Mouse (Mus musculus) myocyte (in vitro differentiated cells): ENCODE data around the gene Trim27. TPM values are rescaled to one million over a fixed set of nuclear protein-coding genes. Genes with fewer than 3 reads are reported as not detected.

ENCODE experiments used
- H3K27me3 ChIP-seq: one replicate; pipeline ENCODE4 v1.6.1; 2011; ENCODE audit not compliant: control insufficient read depth, insufficient read depth, insufficient read length
- H3K36me3 ChIP-seq: one replicate; pipeline ENCODE4 v1.6.1; 2011; ENCODE audit not compliant: control insufficient read depth, insufficient read depth
- H3K4me2 ChIP-seq: one replicate; pipeline ENCODE4 v1.6.1; 2011; ENCODE audit warnings: low read depth, control low read depth
- H3K4me3 ChIP-seq: one replicate; pipeline ENCODE4 v1.5.1; 2011; ENCODE audit warnings: mild to moderate bottlenecking, control low read depth, moderate library complexity
- H3K79me2 ChIP-seq: one replicate; pipeline ENCODE4 v1.6.1; 2011; ENCODE audit not compliant: control insufficient read depth, insufficient read depth
- H3ac ChIP-seq: one replicate; pipeline ENCODE4 v1.6.1; 2011; ENCODE audit not compliant: control insufficient read depth, insufficient read length
- CEBPB ChIP-seq: IDR thresholded peaks from 2 replicates; pipeline ENCODE4 v1.6.1; 2011; ENCODE audit warnings: mild to moderate bottlenecking, moderate library complexity; ENCODE audit not compliant: poor library complexity, insufficient read depth, severe bottlenecking
- E2F4 ChIP-seq: IDR thresholded peaks from one replicate; pipeline ENCODE4 v1.6.1; 2011; ENCODE audit warnings: mild to moderate bottlenecking, control low read depth, moderate library complexity; ENCODE audit not compliant: insufficient read depth
- MAX ChIP-seq: IDR thresholded peaks from one replicate; pipeline ENCODE4 v1.6.1; 2011; ENCODE audit warnings: low read depth, mild to moderate bottlenecking, control low read depth
- MYOD1 ChIP-seq, 3 experiments: IDR thresholded peaks; one replicate each; pipeline ENCODE4 v1.6.1; 2011; ENCODE audit warnings: control low read depth in 2 of 3, low read depth in 2 of 3, mild to moderate bottlenecking in 2 of 3, moderate library complexity in 1 of 3; ENCODE audit not compliant: insufficient read length in 2 of 3, control insufficient read depth in 1 of 3
- MYOG ChIP-seq, 3 experiments: IDR thresholded peaks; one replicate each; pipeline ENCODE4 v1.6.1; 2011; ENCODE audit warnings: control low read depth in 2 of 3, low read depth in 2 of 3, mild to moderate bottlenecking in 2 of 3; ENCODE audit not compliant: insufficient read length in 2 of 3, control insufficient read depth in 1 of 3, insufficient read depth in 1 of 3
- POLR2A ChIP-seq: IDR thresholded peaks from one replicate; pipeline ENCODE4 v1.6.1; 2011; ENCODE audit warnings: low read depth, mild to moderate bottlenecking, control low read depth, moderate library complexity; ENCODE audit not compliant: insufficient read length
- POLR2AphosphoS2 ChIP-seq: IDR thresholded peaks from one replicate; pipeline ENCODE4 v1.6.1; 2011; ENCODE audit warnings: low read depth, control low read depth; ENCODE audit not compliant: insufficient read length
- REST ChIP-seq: IDR thresholded peaks from one replicate; pipeline ENCODE4 v1.6.1; 2011; ENCODE audit warnings: mild to moderate bottlenecking, control low read depth, moderate library complexity; ENCODE audit not compliant: insufficient read depth, insufficient read length
- SRF ChIP-seq: IDR thresholded peaks from one replicate; pipeline ENCODE4 v1.6.1; 2011; ENCODE audit warnings: low read depth; ENCODE audit not compliant: control insufficient read depth, insufficient read length
- TCF12 ChIP-seq: IDR thresholded peaks from one replicate; pipeline ENCODE4 v1.6.1; 2011; ENCODE audit warnings: mild to moderate bottlenecking, control low read depth; ENCODE audit not compliant: poor library complexity, insufficient read depth, severe bottlenecking
- TCF3 ChIP-seq: IDR thresholded peaks from one replicate; pipeline ENCODE4 v1.6.1; 2011; ENCODE audit warnings: low read depth, control low read depth; ENCODE audit not compliant: insufficient read length
- USF1 ChIP-seq: IDR thresholded peaks from one replicate; pipeline ENCODE4 v1.6.1; 2011; ENCODE audit warnings: low read depth, mild to moderate bottlenecking, control low read depth, moderate library complexity
- polyA plus RNA-seq: library from polyadenylated mRNA; unstranded; fragments of >200 nt; fragmentation: generic; extraction: Trizol; gene quantifications from one replicate; pipeline ENCODE4 v1.2.1, GENCODE M21; 2012; ENCODE audit warnings: missing spikeins

Trim27 gene
- polyA plus RNA-seq, 1 experiment: 62.4 TPM

DNA sequence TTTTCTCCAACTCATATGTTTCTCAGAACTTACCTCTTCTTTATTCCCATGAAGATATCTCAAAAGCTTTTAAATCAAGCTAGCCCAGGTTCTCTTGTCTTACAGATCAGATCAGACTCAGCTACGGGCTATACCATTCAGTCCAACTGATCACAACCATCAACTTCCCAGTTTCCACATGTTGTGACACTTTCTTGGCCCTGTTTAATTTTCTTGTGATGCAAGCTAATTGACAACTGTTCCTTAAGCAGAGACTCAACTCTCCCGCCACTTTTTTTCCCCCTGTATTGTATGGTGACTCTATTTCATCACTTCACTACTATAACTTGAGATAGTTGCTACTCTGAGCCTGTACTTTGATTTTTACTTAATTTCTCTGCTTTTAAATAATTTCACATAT, 17.7 kb upstream of the Trim27 start:
- no peaks in the 10 kb centered on the region for H3K36me3 ChIP-seq
- TF ChIP-seq POLR2A (no peak), MYOD1 (IDR thresholded peaks at IDR 0.05; ENCODE audit: control insufficient read depth in 1 of 3, insufficient read length in 2 of 3, low read depth in 2 of 3) (no peak), TCF12 (no peak), USF1 (no peak), REST (no peak), TCF3 (no peak), SRF (no peak), MYOG (IDR thresholded peaks at IDR 0.05; ENCODE audit: control insufficient read depth in 1 of 3, insufficient read depth in 1 of 3, insufficient read length in 2 of 3, low read depth in 2 of 3) (no peak), MAX (no peak), CEBPB (no peak), E2F4 (no peak), POLR2AphosphoS2 (no peak)
- peak overlapping the region; percentile 69 for H3K4me2 ChIP-seq
- H3K79me2 ChIP-seq: no peaks in the 10 kb centered on the region
- H3K4me3 ChIP-seq: peak overlapping the region; percentile 40
- no peak overlapping the region for H3ac ChIP-seq
- H3K27me3 ChIP-seq: peaks cover 5% of the 10 kb centered on the region

DNA sequence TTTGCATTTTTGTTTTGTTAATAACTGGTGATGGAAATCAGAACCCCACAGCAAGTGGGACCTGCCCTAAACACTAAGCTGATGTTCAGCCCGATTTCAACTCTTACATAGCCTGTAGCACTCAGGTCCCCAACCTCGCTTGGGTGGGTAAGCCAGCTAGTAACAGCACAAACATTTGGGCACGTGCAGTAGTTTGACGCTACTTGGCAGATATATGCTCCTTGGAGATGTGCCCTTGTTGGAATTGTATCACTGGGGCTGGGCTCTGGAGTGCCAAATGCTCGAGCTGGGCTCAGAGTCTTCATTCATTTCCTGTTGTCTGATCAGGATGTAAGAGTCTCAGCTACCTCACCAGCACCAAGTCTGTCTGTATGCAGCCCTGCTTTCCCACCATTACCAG, 16.7 kb upstream of the Trim27 start:
- no peaks in the 10 kb centered on the region for H3K36me3 ChIP-seq
- H3K27me3 ChIP-seq: peaks cover 2% of the 10 kb centered on the region
- H3ac ChIP-seq: no peak overlapping the region
- TF ChIP-seq MYOG (IDR thresholded peaks at IDR 0.05; ENCODE audit: control insufficient read depth in 1 of 3, insufficient read depth in 1 of 3, insufficient read length in 2 of 3, low read depth in 2 of 3) (no peak), REST (no peak), USF1 (no peak), E2F4 (no peak), POLR2A (no peak), SRF (no peak), TCF12 (no peak), MAX (no peak)
- H3K4me3 ChIP-seq: no peak overlapping the region
- no peaks in the 10 kb centered on the region for H3K79me2 ChIP-seq
- H3K4me2 ChIP-seq: no peak overlapping the region

DNA sequence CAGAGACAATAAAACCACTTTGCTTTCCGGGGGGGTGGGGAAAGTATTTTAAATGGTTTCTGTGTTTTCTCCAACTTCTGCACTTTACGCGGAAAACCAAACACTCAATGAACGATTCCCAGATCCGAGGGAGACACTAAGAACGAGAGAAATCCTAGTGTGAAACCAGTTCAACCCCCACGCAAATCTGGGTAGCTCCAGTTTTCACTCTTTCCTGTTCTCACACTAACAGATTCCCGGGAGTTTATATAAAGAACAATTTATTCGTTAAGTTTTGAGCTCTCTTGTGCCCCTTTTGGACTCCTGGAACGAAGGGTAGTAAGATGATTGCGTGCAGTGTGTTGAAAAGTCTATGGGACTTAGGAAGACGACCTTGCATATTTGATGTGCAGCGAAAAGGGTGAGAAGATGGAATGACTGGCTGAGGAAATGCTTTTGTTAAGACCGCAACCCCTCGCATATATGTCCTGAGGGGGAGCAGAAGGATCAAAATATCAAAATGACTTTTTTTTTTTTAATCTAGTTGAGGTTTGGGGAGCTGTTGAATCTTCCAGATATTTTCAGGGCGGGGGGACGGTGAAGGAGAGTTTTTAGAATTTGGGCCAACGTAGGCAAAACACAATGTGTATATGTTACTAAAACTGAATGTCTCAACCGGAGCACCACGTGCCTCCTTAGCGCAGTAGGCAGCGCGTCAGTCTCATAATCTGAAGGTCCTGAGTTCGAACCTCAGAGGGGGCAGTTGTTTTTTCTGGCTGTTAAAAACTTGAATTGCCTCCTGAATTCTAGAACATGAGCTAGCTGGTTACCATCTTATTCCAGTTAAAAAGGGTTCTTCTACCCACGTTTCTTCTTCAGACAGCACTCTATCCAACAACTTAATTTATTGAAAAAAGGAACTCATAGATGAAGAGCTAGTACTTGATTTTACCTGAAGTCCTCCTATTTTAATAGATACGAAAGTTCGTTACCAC, 12.0 kb upstream of the Trim27 start:
- TF ChIP-seq CEBPB: no peak
- TF ChIP-seq MAX: peak; percentile 46
- TF ChIP-seq USF1: peak; percentile 88
- H3K27me3 ChIP-seq: no peaks in the 10 kb centered on the region
- no peaks in the 10 kb centered on the region for H3K36me3 ChIP-seq
- H3ac ChIP-seq: no peak overlapping the region
- peak overlapping the region; percentile 95 for H3K4me2 ChIP-seq
- peak overlapping the region; percentile 34 for H3K4me3 ChIP-seq
- H3K79me2 ChIP-seq: no peaks in the 10 kb centered on the region

DNA sequence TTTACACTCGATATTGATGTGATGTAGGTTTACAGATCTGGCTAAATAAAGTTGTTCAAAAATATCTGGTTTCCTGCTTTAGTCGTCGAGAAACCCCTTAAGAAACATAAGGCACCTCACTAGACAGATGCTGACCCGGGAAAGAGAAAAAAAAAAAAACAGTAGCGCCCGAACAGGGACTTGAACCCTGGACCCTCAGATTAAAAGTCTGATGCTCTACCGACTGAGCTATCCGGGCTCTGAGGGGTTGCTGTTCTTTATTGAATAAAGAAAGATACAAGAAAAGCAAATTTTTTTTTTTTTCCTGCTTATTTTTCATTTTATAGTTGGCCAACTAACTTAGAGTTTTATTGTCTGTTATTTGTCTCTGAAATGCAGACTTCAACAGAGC, 11.3 kb upstream of the Trim27 start:
- Histone ChIP-seq H3K4me2 (peak overlapping the region; percentile 95), H3ac (no peak overlapping the region), H3K36me3 (no peaks in the 10 kb centered on the region), H3K79me2 (no peaks in the 10 kb centered on the region), H3K27me3 (no peaks in the 10 kb centered on the region), H3K4me3 (peak overlapping the region; percentile 34)
- TF ChIP-seq E2F4: no peak
- no peak for TF ChIP-seq CEBPB
- TF ChIP-seq POLR2AphosphoS2: no peak
- TF ChIP-seq MAX: no peak
- no peak for TF ChIP-seq SRF
- TF ChIP-seq MYOG (IDR thresholded peaks at IDR 0.05; ENCODE audit: control insufficient read depth in 1 of 3, insufficient read depth in 1 of 3, insufficient read length in 2 of 3, low read depth in 2 of 3): no peak

DNA sequence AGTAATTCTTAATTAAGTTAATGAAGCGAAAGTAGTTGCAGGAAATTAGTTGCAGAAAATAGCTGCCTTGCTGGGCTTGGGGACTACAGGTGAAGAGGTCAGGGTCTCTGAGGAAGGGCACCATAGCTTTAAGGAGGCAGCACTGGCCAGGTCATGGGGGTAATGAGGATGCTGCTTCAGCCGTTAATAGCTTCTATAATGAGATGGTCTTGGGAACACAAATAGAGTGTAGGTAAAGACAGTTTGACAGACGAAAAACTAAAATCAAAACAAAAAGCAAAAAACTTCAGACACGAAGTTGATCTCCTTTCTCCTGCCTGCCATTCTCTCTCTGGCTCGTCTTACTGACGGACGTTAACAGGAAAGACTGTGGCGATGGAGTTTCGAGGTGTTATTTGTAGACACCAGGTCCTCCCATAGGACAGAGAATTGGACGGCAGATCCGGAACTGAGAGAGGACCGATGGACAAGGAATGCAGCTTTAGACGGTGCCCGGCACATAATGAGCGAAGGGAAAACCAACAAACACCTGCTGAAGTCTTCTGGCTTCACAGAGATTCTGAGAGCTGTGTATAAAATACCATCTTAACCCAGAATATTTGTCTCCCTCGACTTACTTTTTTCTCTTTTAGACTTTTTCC, 10.8 kb upstream of the Trim27 start:
- peak overlapping the region; percentile 34 for H3K4me3 ChIP-seq
- no peaks in the 10 kb centered on the region for H3K79me2 ChIP-seq
- no peaks in the 10 kb centered on the region for H3K27me3 ChIP-seq
- no peak for TF ChIP-seq MYOD1 (IDR thresholded peaks at IDR 0.05; ENCODE audit: control insufficient read depth in 1 of 3, insufficient read length in 2 of 3, low read depth in 2 of 3)
- no peak for TF ChIP-seq SRF
- no peak for TF ChIP-seq POLR2A
- TF ChIP-seq MAX: no peak
- TF ChIP-seq TCF12: no peak
- no peak for TF ChIP-seq CEBPB
- no peak for TF ChIP-seq POLR2AphosphoS2
- no peak for TF ChIP-seq E2F4
- TF ChIP-seq MYOG (IDR thresholded peaks at IDR 0.05; ENCODE audit: control insufficient read depth in 1 of 3, insufficient read depth in 1 of 3, insufficient read length in 2 of 3, low read depth in 2 of 3): no peak
- TF ChIP-seq USF1: no peak
- TF ChIP-seq TCF3: no peak
- TF ChIP-seq REST: no peak
- no peak overlapping the region for H3ac ChIP-seq
- peak overlapping the region; percentile 95 for H3K4me2 ChIP-seq
- no peaks in the 10 kb centered on the region for H3K36me3 ChIP-seq
